Mouse (Mus musculus) brain, embryonic 18.5 days (tissue): ENCODE measurements around the gene Arl10.

ENCODE experiments used
- DNase-seq: peaks from one replicate; pipeline ENCODE4 v3.0.0-alpha.2; 2012; ENCODE audit warnings: low read depth, low spot score

Arl10 gene

DNA sequence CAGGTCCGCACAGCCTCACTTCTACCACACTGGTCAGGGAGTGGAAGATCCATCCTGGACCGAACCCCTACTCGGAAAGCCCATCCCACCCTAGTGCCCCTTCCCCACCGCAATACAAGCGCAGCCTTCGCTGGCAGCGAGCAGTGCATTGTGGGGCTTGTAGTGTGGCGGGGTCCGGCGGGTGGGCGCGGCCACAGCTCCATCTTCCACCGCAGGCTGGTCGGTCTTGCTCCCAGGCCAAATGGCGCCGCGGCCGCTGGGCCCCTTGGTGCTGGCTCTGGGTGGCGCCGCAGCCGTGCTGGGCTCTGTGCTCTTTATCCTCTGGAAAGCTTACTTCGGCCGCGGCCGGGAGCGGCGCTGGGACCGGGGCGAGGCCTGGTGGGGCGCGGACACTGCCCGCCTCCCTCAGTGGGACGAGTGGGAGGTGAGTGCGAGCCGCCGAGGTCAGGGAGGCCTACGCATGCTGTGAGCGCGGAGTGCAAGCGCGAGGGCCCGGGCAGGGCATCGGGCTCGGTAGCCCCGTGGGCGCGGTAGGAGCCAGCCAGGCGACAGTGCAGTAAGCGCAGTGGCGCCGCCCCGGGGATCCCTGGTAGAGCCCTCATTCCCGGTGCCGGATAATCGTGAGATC, at the start of gene Arl10:
Arl10 (plus strand) TSS at position 162 of the 628 bp plus-strand sequence.
- peak; percentile 39 for DNase-seq

DNA sequence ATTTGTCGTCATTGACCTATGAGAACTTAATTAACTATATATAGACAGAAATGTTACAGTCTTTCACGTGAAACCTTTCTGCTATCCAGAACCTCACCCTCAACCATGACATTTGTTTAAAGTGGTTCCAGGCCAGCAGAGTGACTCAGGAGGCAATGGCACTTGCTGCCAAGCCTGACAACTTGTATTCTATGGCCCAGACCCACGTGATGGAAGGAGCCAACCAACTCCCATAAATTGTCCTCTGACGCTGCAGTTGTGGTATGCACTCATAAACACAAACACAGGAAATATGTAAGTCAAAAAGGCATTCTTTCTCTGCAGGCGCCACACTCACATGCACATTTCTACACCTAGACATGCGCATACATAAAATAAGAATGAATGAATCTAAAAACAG, 47.7 kb upstream of the Arl10 start:
- no peak for DNase-seq

DNA sequence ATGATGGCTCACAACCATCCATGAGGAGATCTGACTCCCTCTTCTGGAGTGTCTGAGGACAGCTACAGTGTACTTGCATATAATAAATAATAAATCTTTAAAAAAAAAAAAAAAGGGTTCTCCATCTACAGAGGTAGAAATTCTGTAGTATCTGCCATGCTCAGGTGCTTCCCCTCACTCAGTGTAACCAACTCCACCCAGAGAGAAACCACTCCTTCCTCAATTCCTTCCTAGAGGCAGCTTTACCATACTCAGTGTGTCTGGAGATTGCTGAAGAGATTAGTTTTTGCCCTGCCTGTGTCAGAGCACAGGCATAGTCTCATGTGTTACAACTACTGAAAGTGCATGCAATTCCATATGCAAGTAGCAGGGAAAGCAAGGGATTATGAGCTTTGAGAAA, 42.7 kb upstream of the Arl10 start:
- no peak for DNase-seq

DNA sequence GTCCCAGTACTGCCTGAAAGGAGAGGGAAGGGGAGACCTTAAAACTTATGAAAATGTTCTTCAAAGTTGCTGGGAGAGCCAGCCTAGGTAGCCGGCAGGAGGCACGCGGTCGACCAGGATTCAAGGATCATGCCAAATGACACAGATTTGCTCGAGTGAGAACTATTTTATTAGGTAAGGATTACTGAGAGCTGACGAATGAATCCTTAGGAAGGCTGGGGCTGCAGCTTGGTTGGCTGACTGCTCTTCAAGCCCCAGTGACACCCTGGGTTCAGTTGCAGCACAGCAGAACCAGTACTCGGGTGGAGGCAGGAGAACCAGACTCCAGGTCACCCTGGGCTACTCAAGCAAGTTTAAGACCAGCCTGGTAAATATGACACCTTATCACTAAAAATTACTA, 26.8 kb upstream of the Arl10 start:
- DNase-seq = no peak

DNA sequence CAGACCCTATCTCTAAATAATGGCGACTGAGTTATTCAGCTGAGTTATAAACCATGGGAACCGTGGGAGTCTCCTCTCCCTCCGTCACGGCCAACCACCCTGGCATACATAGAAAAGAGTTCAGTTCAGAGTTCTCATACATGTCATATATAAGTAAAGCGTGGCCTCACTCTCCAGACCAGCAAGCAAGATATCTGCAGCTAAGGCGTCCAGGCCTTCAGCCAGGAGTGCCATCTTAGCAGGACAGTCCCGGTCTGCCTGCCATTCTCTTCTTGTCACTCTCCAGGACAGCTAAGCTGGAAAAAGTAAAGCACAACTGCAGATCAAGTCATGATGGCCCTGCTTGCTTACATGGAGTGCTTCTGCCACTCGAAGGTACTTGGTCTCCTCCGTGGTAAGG, 18.6 kb upstream of the Arl10 start:
- DNase-seq = no peak

GRCm38 (mm10) chr13:54556796-54557195, 18.0 kb upstream of the Arl10 start:
- no peak for DNase-seq

- no peak for DNase-seq
These were observed 17.2 kb upstream of the Arl10 start for GRCm38 (mm10) chr13:54557652-54558051.

- DNase-seq = no peak
These were observed 15.2 kb upstream of the Arl10 start for GRCm38 (mm10) chr13:54559656-54560055.

DNA sequence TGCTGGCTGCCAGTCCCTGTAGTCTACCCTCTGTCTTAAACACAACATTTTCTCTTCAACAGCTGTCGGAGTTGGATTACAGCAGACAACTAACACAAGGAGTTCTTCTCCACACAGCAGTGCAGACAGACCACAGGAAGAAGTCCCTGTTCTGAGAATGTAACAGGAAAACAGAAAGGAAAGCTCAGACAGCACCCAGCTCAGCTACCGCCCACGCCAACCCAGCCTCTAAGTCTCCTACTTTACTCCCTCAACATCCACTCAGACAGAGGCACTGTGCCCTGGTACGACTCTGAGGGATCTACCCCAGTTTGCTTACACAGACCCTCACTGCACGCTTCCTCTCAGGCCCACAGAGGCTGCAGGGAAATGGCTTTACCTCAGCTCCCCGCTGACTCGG, 14.2 kb upstream of the Arl10 start:
- DNase-seq = no peak

- DNase-seq = no peak
These were observed 12.3 kb upstream of the Arl10 start for GRCm38 (mm10) chr13:54562562-54562961.

DNA sequence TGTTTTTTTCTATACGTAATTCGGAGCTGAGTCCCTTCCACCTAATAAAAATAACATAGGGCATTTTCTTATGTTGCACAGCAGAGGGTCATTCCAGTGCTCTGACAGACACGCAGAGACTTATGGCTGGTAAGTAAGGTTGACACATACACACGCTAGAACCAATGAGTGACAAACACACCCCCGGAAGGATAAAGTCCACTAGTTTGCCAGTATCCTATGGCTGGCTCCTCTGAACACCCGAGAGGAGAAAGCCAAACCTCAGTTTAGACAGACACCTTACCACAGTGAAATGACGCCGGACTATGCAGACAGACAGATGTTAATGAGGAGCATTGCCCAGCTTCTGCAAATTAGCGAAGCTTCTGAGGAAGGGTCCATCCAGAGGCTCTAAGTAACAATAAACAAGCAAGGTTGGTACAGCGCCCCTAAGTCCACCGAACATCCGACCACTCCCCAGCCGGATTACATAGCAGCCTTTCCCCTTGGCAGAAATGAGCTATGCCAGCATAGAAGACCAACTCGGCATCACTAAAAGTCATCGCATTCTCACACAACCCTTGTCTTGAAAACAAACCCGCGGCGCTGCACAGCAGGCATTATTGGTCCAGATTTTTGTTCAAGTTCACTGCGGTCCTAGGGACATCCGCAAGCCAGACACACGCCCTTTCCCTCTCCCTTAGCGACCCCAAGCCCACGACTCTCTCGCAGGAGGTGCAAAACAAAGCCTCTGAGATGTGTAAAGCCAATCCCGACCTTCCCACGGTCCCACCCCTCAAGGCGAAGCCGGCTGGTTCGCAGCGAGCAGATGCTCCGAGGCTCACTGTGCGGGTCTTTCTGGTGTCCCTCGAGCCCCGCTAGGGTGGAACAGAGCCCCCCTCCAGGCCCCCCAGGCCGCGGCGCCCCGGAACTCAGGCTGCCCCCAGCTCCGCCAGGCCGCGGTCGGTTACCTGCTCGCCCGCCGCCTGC, 10.3 kb upstream of the Arl10 start:
- no peak for DNase-seq

DNA sequence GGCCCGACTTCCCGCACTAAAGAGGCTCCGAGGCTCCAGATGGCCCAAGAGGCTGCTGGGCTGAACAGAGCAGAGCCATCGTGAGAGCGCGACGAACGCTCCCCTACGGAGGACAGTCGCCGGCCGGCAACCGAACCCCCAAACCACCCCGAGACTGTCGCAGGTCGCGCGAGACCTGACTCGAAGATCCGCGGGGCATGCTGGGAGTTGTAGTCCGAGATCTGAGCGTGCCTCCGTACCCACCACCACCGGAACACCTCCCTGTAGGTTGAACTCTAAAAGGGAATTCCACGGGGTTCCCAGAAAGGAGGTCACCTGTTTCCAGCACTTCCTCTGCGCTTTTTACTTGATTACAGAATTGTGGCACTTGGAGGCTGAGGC, 9.6 kb upstream of the Arl10 start, which contains the start of gene 4833439L19Rik:
4833439L19Rik (minus strand) TSS at position 235 of the 381 bp plus-strand sequence.
- peak; percentile 89 for DNase-seq

DNA sequence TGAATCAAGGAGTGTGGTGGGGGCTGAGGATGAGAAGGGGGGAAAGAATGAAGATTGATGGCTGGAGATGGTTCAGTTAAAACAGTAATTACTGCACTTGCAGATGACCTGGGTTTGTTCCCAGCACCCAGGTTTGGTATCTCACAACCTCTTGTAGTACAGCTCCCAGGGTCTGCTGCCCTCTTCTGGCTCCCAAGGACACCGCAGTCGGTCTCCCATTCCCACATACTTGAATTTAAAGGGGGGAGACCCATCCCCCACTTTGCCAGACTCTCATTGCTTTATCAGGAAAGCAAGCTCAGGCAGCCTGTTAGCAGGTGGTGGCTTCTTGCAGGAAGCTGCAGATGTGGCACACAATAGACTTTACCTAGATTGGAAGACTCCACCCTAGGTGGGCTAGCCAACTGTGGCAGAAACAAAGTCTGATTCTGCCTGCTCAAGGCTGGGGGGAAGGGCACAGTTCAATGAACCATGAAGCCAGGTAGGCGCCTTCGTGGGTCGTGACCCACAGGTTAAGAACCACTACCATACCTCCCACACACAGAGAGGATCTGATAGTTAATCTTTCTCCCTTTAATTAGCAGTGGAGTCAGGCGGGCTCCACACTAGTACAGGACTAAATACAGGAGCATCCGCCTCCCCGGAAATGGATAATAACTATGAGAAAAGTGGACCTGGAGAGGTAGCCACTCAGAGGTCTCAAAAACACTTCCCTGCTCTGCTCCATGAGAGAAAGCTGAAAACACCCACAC, 9.0 kb upstream of the Arl10 start:
- DNase-seq = no peak

DNA sequence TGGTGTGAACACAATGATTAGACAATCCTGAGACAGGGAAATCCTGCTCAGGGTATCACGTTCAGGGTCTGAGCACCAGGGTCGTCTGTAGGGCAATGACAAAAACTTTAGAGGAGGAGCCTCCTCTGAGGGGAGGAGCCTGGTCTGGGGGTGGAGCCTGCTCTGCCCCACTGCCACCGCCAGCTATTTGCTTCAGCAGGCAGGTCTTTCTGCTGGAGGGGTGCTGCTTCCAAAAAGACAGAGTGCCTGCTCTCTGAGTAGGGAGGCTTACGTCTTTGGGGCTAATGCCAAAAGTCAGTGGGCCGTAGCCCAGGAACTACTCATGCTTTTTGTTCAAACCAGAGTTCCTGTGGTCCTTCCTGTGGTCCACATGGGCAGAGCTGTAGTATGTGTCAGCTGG, 6.4 kb upstream of the Arl10 start:
- no peak for DNase-seq

DNA sequence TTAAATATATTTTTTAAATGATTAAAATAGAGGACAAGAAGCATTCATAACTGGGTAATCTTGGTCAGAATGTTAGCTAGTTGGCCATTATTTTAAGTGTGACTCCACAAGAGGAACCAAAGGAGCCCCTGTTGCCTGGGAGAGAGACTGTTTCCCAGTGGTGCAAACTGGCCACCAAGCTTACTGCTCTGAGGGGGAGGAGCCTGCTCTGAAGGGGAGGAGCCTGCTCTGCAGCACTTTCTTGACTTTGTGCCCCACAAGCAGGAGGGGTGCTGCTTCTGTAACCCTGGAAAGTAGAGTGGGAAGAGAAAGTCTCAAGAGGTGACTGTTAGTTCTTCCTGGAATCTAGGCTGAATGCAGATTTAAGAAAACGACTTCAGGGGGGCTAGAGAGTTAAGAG, 5.5 kb upstream of the Arl10 start:
- no peak for DNase-seq

DNA sequence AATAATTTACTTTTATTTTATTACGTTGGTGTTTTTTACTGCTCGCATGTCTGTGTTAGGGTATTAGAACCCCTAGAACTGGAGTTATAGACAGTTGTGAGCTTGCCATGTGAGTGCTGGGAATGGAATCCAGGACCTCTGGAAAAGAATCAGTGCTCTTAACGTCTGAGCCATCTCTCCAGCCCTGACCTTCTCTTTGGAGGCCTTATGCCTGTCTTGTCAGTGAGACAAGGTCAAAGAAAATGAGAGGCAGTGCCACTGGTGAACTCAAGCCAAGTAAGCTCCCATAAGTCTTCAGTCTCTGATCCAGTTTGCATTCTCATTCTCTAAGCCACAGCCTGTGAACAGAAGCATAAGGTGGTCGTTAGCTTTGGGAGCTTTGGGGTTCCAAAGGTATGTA, 4.1 kb upstream of the Arl10 start:
- no peak for DNase-seq

GRCm38 (mm10) chr13:54571637-54572036, 3.2 kb upstream of the Arl10 start:
- no peak for DNase-seq

DNA sequence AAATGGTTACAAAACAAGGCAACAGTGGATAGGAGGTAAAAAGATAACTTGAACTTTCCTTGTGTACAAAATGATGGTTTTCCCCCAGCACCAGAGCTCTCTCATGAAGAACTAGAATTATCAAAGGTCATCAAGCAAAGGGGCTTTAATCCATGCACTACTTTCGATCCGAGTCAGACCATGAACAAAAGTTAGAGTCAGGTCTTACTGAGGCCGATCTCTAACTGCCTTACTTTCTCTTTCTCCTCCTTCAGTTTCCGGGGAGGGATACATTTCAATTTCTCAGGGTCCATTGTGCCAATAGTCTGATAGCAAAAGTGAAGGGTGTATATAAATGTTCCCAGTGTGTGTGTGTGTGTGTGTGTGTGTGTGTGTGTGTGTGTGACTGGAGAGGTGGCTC, 2.2 kb upstream of the Arl10 start:
- DNase-seq = no peak

GRCm38 (mm10) chr13:54575489-54575888, 674 bp downstream of the Arl10 start:
- DNase-seq = no peak

GRCm38 (mm10) chr13:54577652-54578507, 3.1 kb downstream of the Arl10 start:
- DNase-seq = no peak

DNA sequence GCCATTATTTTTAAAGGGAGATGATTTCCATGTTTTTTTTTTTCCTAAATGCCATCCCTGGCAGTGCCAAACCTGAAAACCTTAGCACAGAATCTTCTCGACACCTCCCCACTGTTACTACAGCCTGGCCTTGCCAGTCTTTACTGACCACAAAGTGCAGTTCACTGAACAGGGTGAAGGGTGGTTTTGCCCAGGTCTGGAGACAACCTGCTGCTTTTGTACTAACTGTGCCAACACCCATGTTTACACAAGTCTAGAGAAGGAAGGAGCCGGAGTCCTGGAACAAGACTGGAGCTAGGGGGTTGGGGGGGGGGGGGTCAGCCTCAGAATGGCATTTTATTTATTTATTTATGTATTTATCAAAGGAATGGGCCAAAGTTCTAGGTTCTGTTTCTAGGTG, 6.6 kb downstream of the Arl10 start:
- DNase-seq = no peak
